Mouse (Mus musculus): ENCODE results near the gene Ankrd61.

DNA sequence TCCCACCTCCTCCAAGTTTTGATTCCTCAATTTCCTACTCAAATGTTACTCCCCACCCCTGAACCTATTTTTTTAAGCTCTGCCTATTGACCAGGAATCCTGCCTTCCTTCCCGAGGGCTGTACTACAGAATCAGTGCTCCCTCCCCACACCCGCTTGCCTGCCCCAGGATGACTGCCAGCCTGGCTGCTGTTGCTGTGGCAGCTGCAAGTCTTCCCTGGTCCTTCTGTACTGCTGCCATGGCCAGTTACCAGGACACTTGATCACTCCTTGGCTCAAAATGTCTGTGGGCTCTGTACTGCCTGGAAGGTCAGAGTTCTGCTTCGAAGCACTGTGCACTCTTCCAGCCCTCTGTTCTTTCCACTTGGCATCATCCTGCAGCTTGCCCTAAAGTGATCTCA is 4.6 kb upstream of the Ankrd61 start:
- TF ChIP-seq CTCF (IDR thresholded peaks at IDR 0.05; ENCODE audit: borderline replicate concordance, extremely low read depth, insufficient read depth, insufficient read length) = no peak
- no peak for TF ChIP-seq POLR2A (IDR thresholded peaks at IDR 0.05; ENCODE audit: borderline replicate concordance, extremely low read depth, insufficient read depth, insufficient read length, poor library complexity, severe bottlenecking)
